Mouse (Mus musculus): ENCODE measurements at regions not wholly inside any gene's neighbourhood (a gene's known extent, or its start where the extent isn't known, plus 50 kb on each side); places are given as distances from the start of the nearest gene placed in this dataset.

DNA sequence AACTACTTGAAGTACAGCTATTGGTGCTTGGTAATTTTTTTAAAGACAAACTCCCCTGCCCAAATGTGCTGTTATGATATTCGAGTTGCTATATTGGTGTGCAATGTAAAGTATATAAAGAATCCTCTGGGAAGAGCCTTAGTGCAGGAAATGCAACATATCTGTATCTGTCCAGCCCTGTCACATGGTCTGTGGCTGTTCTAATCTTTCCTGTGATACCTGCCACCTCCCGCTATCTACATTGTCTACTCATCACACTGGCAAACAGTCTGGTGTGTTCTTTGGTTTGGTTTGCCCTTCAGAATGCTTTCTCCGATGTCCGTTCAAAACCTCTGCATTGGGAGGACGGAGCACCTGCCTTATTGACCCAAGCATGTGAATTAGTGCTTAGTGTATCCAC, 262.6 kb upstream of the Atp2b1 start:
- no peak for DNase-seq

- DNase-seq: no peak
These were observed 262.1 kb upstream of the Atp2b1 start for GRCm38 (mm10) chr10:98652084-98652483.

GRCm38 (mm10) chr10:98660747-98661146, 253.5 kb upstream of the Atp2b1 start:
- peak; percentile 29 for DNase-seq

- no peak for DNase-seq
These were observed 248.2 kb upstream of the Atp2b1 start for GRCm38 (mm10) chr10:98665936-98666505.

- DNase-seq: no peak
These were observed 246.5 kb upstream of the Atp2b1 start for GRCm38 (mm10) chr10:98667728-98668127.

DNA sequence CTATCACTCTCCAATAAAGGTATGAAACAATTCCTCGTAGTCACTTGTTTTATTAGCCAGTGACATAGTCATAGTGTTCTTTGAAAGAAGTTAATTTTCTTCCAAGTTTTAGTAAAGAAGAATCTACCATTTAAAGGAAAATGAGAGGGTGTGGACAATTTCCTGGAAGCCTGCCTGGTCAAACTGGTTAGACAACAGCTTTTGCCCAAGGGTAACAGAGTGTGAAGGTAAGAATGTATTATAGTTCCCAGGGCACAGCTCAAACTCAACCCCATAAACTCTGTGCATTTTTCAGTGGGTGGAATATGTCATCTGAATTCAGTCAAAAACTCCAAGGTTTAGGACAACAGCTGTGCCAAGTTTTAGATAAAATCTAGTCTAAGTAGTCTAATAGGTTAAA, 240.1 kb upstream of the Atp2b1 start:
- no peak for DNase-seq

- DNase-seq: no peak
These were observed 237.3 kb upstream of the Atp2b1 start for GRCm38 (mm10) chr10:98676907-98677306.

DNA sequence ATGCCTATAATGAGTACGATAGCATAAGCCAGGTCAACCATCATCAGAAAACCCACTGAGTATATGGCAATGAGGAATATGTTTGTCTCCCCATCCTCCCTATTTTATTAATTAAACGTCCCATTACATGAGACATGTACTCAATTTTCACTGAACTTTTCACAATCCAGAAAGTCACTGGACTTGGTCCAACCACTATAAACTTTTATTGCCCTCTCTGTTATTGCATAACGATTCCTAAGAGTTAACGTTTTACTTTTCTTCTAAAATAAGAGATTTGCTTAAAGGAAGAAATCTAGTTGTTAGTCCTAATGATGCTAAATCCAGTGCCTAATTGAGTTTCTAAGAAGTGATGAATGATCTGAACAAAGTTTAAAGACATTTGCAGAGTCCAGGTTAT, 236.0 kb upstream of the Atp2b1 start:
- DNase-seq: no peak

GRCm38 (mm10) chr10:98682436-98682835, 231.8 kb upstream of the Atp2b1 start:
- DNase-seq: no peak

DNA sequence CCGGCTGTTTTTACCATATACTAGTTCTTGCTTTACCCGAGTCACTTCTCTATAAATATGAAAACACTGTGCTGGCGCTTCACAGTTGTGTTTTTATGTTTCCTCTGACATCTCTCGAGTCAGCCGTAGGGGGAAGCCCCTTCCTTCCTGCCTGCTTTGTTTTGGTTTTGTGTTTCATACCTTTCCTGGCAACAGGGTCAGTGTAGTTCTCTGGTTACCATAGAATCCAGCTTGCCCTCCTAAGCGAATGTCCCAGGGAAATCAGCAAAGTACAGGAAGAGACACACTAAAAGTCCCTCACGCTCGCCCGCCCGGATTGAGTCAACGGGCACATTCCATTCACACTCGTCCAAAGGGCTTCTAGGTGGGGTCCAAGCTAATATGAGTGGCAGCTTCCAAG, 230.0 kb upstream of the Atp2b1 start:
- peak; percentile 26 for DNase-seq

DNA sequence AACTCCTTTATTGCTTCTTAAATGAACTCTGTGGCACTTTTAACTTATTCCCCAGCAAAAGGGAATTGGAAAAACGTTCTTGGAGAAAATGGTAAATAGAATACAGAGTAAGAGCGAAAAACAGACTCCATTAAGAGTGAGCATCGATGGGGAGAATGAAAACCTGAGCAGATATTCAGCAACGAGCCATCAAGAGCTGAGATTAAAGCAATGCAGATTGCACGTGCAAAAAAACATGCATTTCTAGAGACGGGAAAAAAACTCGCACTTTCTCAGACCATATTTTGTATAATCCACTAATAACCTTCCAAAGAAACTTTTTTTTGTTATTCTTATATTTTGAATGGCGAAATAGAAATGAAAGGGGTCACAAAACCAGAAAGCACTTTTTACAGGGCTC, 229.5 kb upstream of the Atp2b1 start:
- DNase-seq: no peak

- DNase-seq: no peak
These were observed 228.5 kb upstream of the Atp2b1 start for GRCm38 (mm10) chr10:98685739-98686138.

DNA sequence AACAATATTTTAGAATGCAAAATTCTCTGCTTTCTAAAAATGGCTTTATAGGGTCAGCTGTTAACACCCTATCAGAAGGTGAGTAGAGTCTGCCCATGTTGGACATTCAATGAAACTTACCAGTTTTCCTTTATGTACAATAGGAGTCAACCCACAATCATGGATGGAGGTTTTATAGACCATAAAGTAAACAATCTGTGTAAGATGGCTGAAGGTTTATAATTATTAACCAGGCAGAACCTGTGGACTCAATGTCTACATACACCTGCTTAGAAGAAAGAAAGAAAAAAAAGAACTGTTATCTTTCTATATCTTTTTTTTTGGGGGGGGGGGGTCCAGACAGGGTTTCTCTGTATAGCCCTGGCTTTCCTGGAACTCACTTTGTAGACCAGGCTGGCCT, 227.8 kb upstream of the Atp2b1 start:
- DNase-seq: no peak

DNA sequence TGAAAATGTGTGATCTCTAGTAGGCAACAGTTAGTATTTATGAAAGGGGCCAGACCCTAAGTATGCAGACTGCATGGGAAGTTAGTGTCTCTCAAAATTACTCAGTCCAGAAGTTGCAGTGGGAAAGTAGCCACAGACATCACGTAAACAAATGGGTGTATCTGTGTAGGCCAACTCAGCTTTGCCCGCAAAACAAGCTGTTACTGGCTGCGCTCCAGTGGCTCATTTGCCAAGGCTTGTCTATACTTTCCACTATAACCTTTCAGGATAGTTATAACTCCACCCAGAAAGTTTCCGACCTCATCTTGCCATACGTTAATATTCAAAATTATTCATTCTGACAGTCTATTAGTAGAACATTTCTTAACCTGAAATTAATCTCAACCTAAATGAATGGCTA, 222.4 kb upstream of the Atp2b1 start:
- no peak for DNase-seq

- DNase-seq: no peak
These were observed 219.4 kb upstream of the Atp2b1 start for GRCm38 (mm10) chr10:98694690-98695370.

DNA sequence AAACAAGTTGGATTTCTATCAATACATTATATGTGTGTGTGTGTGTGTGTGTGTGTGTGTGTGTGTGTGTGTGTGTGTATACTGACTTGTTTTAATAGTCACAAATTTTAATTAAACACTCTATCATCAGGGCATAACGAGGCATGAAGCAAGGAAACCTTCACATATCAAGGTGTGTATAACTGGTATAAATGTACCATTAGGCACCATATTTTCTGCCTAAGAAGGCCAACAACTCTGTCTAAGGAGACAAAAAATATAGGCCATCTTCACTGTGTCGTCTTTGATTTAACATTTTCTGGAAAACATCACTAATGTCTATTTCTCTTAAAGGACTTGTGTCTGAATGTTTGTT, 218.9 kb upstream of the Atp2b1 start:
- DNase-seq: no peak

DNA sequence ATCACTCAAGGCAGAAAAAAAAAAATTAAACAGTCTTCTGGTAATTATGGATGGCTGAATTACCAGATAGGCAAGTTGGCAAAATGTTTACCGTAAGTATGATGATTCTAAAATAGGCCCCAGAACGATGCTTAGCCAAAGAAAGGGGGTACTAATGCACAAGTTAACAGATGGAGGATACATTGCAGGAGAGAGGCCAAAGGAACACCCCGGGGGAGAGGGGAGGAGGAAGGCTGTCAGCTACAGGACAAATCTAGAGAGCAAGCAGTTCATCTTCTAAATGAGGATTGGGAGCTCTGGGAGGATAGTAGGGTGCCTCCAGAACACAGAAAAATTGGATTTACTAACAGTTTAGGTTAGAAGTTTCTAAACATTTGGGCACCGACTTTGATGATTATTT, 216.3 kb upstream of the Atp2b1 start:
- DNase-seq: no peak

GRCm38 (mm10) chr10:98699579-98699978, 214.6 kb upstream of the Atp2b1 start:
- no peak for DNase-seq

DNA sequence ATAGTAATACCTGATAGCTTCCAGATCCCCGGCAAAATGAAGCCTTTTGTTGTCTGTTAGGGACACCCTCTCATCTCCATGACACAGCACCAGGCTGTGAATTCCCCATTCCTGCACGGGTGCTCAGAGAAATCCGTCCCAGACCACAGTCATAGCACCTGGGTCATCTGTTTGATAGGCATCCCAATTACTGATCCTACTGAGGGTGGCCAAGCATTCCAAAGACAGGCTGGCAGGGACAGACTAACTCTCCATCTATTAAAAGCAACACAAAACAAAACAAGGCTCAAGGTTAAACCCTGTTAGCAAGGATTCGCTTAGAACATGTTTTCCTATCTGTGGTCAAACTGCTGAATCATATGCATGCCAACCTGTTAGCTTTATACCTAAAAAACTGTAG, 213.8 kb upstream of the Atp2b1 start:
- DNase-seq: no peak

- no peak for DNase-seq
These were observed 212.9 kb upstream of the Atp2b1 start for GRCm38 (mm10) chr10:98701285-98701684.

DNA sequence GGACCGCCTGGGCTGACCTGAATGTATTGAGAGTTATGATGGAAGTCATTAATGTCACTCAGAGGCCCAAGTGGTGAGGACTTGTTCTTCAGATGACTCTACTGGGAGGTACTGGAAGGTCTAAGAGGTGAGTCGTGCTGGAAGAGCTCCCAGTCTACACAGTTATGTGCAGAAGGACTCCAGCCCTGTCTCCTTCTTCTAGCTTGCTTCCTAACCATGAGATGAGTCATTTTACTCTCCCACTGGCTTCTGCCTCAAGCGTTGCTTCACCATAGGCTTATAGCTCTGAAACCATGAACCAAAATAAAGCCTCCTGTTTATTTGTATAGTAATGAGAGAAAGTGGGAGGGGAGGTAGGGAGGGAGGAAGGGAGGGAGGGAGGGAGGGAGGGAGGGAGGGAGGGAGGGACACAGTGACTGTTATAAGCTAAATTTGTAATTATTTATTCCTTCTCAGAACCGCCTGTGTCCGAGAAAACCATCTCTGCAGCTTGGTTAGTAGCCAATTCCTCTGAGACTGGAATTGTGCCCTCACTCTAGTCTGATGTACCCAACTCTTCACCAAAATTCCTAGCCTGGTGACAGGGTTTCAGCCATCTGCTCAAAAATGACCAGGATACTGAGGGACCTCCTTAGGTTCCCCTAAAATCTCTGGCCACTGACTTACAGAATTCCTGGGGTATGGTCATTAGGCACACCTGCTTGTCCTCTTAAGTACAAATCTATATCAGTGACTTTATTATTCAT, 211.6 kb upstream of the Atp2b1 start:
- DNase-seq: no peak

DNA sequence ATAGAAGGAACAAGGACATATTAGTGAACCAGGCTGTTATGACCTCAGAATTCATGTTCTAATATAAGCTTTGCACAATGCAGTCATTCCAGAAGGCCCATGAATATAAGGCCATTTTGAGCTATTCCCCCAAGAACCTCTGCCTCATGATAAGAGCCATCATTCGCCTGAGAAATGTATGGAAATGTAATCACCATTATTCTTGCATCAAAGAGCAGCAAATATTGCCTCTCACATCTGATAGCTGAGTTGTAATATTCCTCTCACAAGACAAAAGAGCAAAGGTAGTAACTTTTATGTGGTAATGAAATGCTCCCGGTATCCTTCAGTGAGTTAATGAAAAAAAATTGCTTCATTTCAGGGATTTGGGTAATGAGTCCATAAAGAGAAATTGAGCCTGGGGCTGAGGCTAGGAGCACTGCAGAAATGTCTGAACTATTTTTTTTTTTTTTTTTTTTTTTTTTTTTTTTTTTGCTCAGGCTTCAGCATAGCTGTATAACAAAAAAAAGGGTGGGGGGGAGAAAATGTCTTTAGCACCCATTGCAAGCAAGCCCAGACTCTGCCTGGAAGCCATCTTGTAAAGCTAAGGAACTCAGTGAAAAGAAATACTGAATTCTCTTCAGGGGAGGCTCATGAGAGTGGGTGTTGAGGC, 210.4 kb upstream of the Atp2b1 start:
- no peak for DNase-seq

- no peak for DNase-seq
These were observed 209.6 kb upstream of the Atp2b1 start for GRCm38 (mm10) chr10:98704559-98704958.

Data from gastrocnemius, postnatal 25 days (tissue).